Comparison of ENCODE assay signal across 9 mouse cellular contexts in genomic region chr9:66158885-66159430, GRCm38 (mm10). TPM values are rescaled to one million over a fixed set of nuclear protein-coding genes. Genes with fewer than 3 reads are reported as not detected.
DNase-seq lines count a peak whose midpoint lies in the region; ATAC-seq lines count a peak whose summit lies in the region.
"Had no signal": no experiment of that assay in that cellular context is flagged by ENCODE, and none has a peak within 500 bp of the region (broad histone marks: within the 10 kb centered on the region; RNA-seq: fewer than 3 reads in every experiment).

No protein-coding gene starts in this region.

- no peak for ATAC-seq in midbrain, embryonic 11.5 days (ENCODE audit: low FRiP score)
- no peak for ATAC-seq in midbrain, embryonic 15.5 days (replicated peaks)
- no peak for ATAC-seq in limb, embryonic 11.5 days (ENCODE audit: insufficient number of reproducible peaks, low FRiP score, low TSS enrichment, low read depth)

- no peak overlapping the region for H3K4me3 ChIP-seq in midbrain, embryonic 11.5 days (ENCODE audit: low read depth, low read length)
- H3K4me3 ChIP-seq in midbrain, embryonic 15.5 days, result no peak overlapping the region
- H3K4me3 ChIP-seq in limb, embryonic 11.5 days (ENCODE audit: low read depth, low read length), result no peak overlapping the region

- H3K9me3 ChIP-seq in midbrain, embryonic 11.5 days (ENCODE audit: control insufficient read depth, low read length), result no peaks in the 10 kb centered on the region
- H3K9me3 ChIP-seq in midbrain, embryonic 15.5 days, result no peaks in the 10 kb centered on the region
- H3K9me3 ChIP-seq in limb, embryonic 11.5 days (ENCODE audit: control insufficient read depth, low read length), result no peaks in the 10 kb centered on the region; the same call in 1 of the 2 replicates

- WGBS in midbrain, embryonic 11.5 days, result 87% methylated on average over 6 of the region's 6 CpGs
- 87% methylated on average over 6 of the region's 6 CpGs for WGBS in midbrain, embryonic 15.5 days
- 87% methylated on average over 6 of the region's 6 CpGs for WGBS in limb, embryonic 11.5 days

- no peaks in the 10 kb centered on the region for H3K36me3 ChIP-seq in midbrain, embryonic 11.5 days (ENCODE audit: control insufficient read depth, insufficient read depth, low read length)
- no peaks in the 10 kb centered on the region for H3K36me3 ChIP-seq in midbrain, embryonic 15.5 days (replicated peaks)
- H3K36me3 ChIP-seq in limb, embryonic 11.5 days (ENCODE audit: control insufficient read depth, insufficient read depth, low read length), result no peaks in the 10 kb centered on the region

- no peak overlapping the region for H3K27ac ChIP-seq in midbrain, embryonic 11.5 days (ENCODE audit: low read depth, low read length)
- no peak overlapping the region for H3K27ac ChIP-seq in midbrain, embryonic 15.5 days
- H3K27ac ChIP-seq in limb, embryonic 11.5 days (replicated peaks; ENCODE audit: low read depth, low read length), result no peak overlapping the region

- DNase-seq in heart, adult 11 months, result peak; percentile 83
- no peak for DNase-seq in heart, postnatal 10 days
- DNase-seq in midbrain, embryonic 11.5 days (ENCODE audit: low spot score, missing footprints), result peak; percentile 70
- no peak for DNase-seq in limb, embryonic 11.5 days (ENCODE audit: low spot score)
- peak; percentile 37 to 58 for DNase-seq in spleen, postnatal 36 days (ENCODE audit: low spot score in 2 of 2)
- DNase-seq in layer of hippocampus, adult 9-10 months (ENCODE audit: low spot score), result no peak
- DNase-seq in left cerebral cortex, postnatal 10 days (ENCODE audit: extremely low spot score in 1 of 2, low spot score in 2 of 2), result no peak
- DNase-seq: right cerebral cortex, postnatal 4 days had no signal

- no peak overlapping the region for H3K9ac ChIP-seq in midbrain, embryonic 11.5 days (ENCODE audit: low read length)
- H3K9ac ChIP-seq in midbrain, embryonic 15.5 days, result no peak overlapping the region
- no peak overlapping the region for H3K9ac ChIP-seq in limb, embryonic 11.5 days (ENCODE audit: low read length)

- no peak overlapping the region for H3K4me2 ChIP-seq in midbrain, embryonic 11.5 days
- H3K4me2 ChIP-seq in midbrain, embryonic 15.5 days, result no peak overlapping the region
- H3K4me2 ChIP-seq in limb, embryonic 11.5 days (ENCODE audit: low read depth, severe bottlenecking), result 0 out of 2 replicates have a peak overlapping the region, but pooled peaks have one; percentile 56

- peaks cover 7% of the 10 kb centered on the region for H3K27me3 ChIP-seq in midbrain, embryonic 11.5 days (ENCODE audit: control insufficient read depth, insufficient read depth, low read length)
- H3K27me3 ChIP-seq in midbrain, embryonic 15.5 days (replicated peaks), result peaks cover 11% of the 10 kb centered on the region
- peaks cover 6% of the 10 kb centered on the region for H3K27me3 ChIP-seq in limb, embryonic 11.5 days (ENCODE audit: control insufficient read depth, insufficient read depth, low read length)

- intact Hi-C loops in heart, postnatal 10 days (cut with DNase I), result loop anchor here (2.0 kb wide), 2 partner anchors 80 to 110 kb away; no protein-coding TSS in a partner anchor
- intact Hi-C loops in left cerebral cortex, postnatal 10 days (cut with DNase I), result no loop called here

- no peaks in the 10 kb centered on the region for H3K4me1 ChIP-seq in midbrain, embryonic 11.5 days (ENCODE audit: control insufficient read depth, insufficient read depth, low read length)
- no peaks in the 10 kb centered on the region for H3K4me1 ChIP-seq in midbrain, embryonic 15.5 days
- H3K4me1 ChIP-seq in limb, embryonic 11.5 days (ENCODE audit: control insufficient read depth, insufficient read depth, low read length), result no peaks in the 10 kb centered on the region

RNA-seq across cellular contexts. Expression of gene Dapk2, which starts 0.9 kb away (rescaled TPM):
- total RNA-seq in heart, postnatal 10 days (2021), result 1 to 10 TPM; 5.1 to 5.3 TPM
- polyA plus RNA-seq in midbrain, embryonic 11.5 days (2014; fragmentation: Nextera tagmentation; extraction: Ambion mirVana), result 6.7 and 7.4 TPM in 2 replicates
- polyA plus RNA-seq in midbrain, embryonic 15.5 days (2015; fragmentation: Nextera tagmentation; extraction: Ambion mirVana), result 0.82 and 1.4 TPM in 2 replicates
- 4.0 and 4.3 TPM in 2 replicates for polyA plus RNA-seq in limb, embryonic 11.5 days (2014; fragmentation: Nextera tagmentation; extraction: Ambion mirVana)
- total RNA-seq in left cerebral cortex, postnatal 10 days (2021), result 1 to 10 TPM; 2.1 to 3.2 TPM

RNA-seq across cellular contexts. Expression of gene Ciao2a, which starts 32.5 kb away (rescaled TPM):
- total RNA-seq in heart, postnatal 10 days (2021), result 10 to 100 TPM; 84.0 to 85.4 TPM
- 156 and 171 TPM in 2 replicates for polyA plus RNA-seq in midbrain, embryonic 11.5 days (2014; fragmentation: Nextera tagmentation; extraction: Ambion mirVana)
- polyA plus RNA-seq in midbrain, embryonic 15.5 days (2015; fragmentation: Nextera tagmentation; extraction: Ambion mirVana), result 59.2 and 59.7 TPM in 2 replicates
- 177 and 178 TPM in 2 replicates for polyA plus RNA-seq in limb, embryonic 11.5 days (2014; fragmentation: Nextera tagmentation; extraction: Ambion mirVana)
- 10 to 100 TPM; 25.9 to 26.0 TPM for total RNA-seq in left cerebral cortex, postnatal 10 days (2021)

RNA-seq across cellular contexts. Expression of gene Snx1, which starts 32.6 kb away (rescaled TPM):
- total RNA-seq in heart, postnatal 10 days (2021), result 10 to 100 TPM; 38.5 to 41.3 TPM
- 147 and 150 TPM in 2 replicates for polyA plus RNA-seq in midbrain, embryonic 11.5 days (2014; fragmentation: Nextera tagmentation; extraction: Ambion mirVana)
- polyA plus RNA-seq in midbrain, embryonic 15.5 days (2015; fragmentation: Nextera tagmentation; extraction: Ambion mirVana), result 75.5 and 76.6 TPM in 2 replicates
- polyA plus RNA-seq in limb, embryonic 11.5 days (2014; fragmentation: Nextera tagmentation; extraction: Ambion mirVana), result 123 and 127 TPM in 2 replicates
- total RNA-seq in left cerebral cortex, postnatal 10 days (2021), result 10 to 100 TPM; 43.6 to 44.9 TPM

Comparison
In these comparisons a context has a peak if more than half of its experiments do, and no peak if none do; other contexts are left out.
1. DNase-seq: peak in heart, adult 11 months (single experiment), midbrain, embryonic 11.5 days (single experiment) and spleen, postnatal 36 days (2 of 2); none in heart, postnatal 10 days (0 of 2), limb, embryonic 11.5 days (single experiment), layer of hippocampus, adult 9-10 months (single experiment) and left cerebral cortex, postnatal 10 days (0 of 2).